Mouse (Mus musculus): ENCODE data around the gene Card14. TPM values are rescaled to one million over a fixed set of nuclear protein-coding genes. Genes with fewer than 3 reads are reported as not detected.

The Card14 gene
- polyA plus RNA-seq, 1 experiment from 2014 or later: 3.2 TPM

GRCm38 (mm10) chr11:119298917-119299316 lies 8.7 kb upstream of the Card14 start:
- H3K36me3 ChIP-seq (ENCODE audit: control insufficient read depth, insufficient read depth, low read length): peaks cover 23% of the 10 kb centered on the region
- no peaks in the 10 kb centered on the region for H3K27me3 ChIP-seq (ENCODE audit: control insufficient read depth, insufficient read depth, low read length)
- H3K9me3 ChIP-seq (replicated peaks; ENCODE audit: control insufficient read depth, low read length): no peaks in the 10 kb centered on the region
- no peak for ATAC-seq (ENCODE audit: insufficient read depth, low FRiP score)
- peak overlapping the region; percentile 94 for H3K9ac ChIP-seq (ENCODE audit: low read length)
- H3K27ac ChIP-seq (ENCODE audit: low read length): peak overlapping the region; percentile 78; the same call in 1 of the 2 replicates
- H3K4me2 ChIP-seq (ENCODE audit: low read depth, low read length): peak overlapping the region; percentile 92
- peaks cover 14% of the 10 kb centered on the region for H3K4me1 ChIP-seq (ENCODE audit: control insufficient read depth, insufficient read depth, low read length)
- peak overlapping the region; percentile 95 for H3K4me3 ChIP-seq (replicated peaks; ENCODE audit: low read length)
- 13% methylated on average over 7 of the region's 7 CpGs for WGBS

GRCm38 (mm10) chr11:119299391-119300245 lies 8.0 kb upstream of the Card14 start, which contains the start of gene Eif4a3:
Eif4a3 (minus strand) TSS chr11:119300089.
- H3K4me1 ChIP-seq (ENCODE audit: control insufficient read depth, insufficient read depth, low read length): peaks cover 14% of the 10 kb centered on the region
- peak within 1 kb of the TSS; percentile 87 for H3K27ac ChIP-seq (ENCODE audit: low read length)
- H3K9ac ChIP-seq (ENCODE audit: low read length): peak within 1 kb of the TSS; percentile 94
- under 1% methylated on average over 89 of the region's 89 CpGs for WGBS
- peaks cover 17% of the 10 kb centered on the region for H3K36me3 ChIP-seq (ENCODE audit: control insufficient read depth, insufficient read depth, low read length)
- peak within 1 kb of the TSS; percentile 92 for H3K4me2 ChIP-seq (ENCODE audit: low read depth, low read length)
- peak; percentile 97 for ATAC-seq (ENCODE audit: insufficient read depth, low FRiP score)
- H3K9me3 ChIP-seq (replicated peaks; ENCODE audit: control insufficient read depth, low read length): no peaks in the 10 kb centered on the region
- H3K4me3 ChIP-seq (replicated peaks; ENCODE audit: low read length): peak within 1 kb of the TSS; percentile 95
- H3K27me3 ChIP-seq (ENCODE audit: control insufficient read depth, insufficient read depth, low read length): no peaks in the 10 kb centered on the region

GRCm38 (mm10) chr11:119300246-119300935 lies 7.2 kb upstream of the Card14 start:
- Histone ChIP-seq H3K9me3 (replicated peaks; ENCODE audit: control insufficient read depth, low read length) (no peaks in the 10 kb centered on the region), H3K4me1 (ENCODE audit: control insufficient read depth, insufficient read depth, low read length) (peaks cover 14% of the 10 kb centered on the region), H3K9ac (ENCODE audit: low read length) (peak overlapping the region; percentile 94), H3K4me2 (ENCODE audit: low read depth, low read length) (peak overlapping the region; percentile 92), H3K27me3 (ENCODE audit: control insufficient read depth, insufficient read depth, low read length) (no peaks in the 10 kb centered on the region), H3K4me3 (replicated peaks; ENCODE audit: low read length) (peak overlapping the region; percentile 95), H3K36me3 (ENCODE audit: control insufficient read depth, insufficient read depth, low read length) (peaks cover 9% of the 10 kb centered on the region; the same call in 1 of the 2 replicates), H3K27ac (ENCODE audit: low read length) (peak overlapping the region; percentile 87)
- 1% methylated on average over 31 of the region's 31 CpGs for WGBS
- ATAC-seq (ENCODE audit: insufficient read depth, low FRiP score): peak; percentile 9; the same call in 1 of the 2 replicates

- Histone ChIP-seq H3K27ac (ENCODE audit: low read length) (no peak overlapping the region), H3K27me3 (ENCODE audit: control insufficient read depth, insufficient read depth, low read length) (no peaks in the 10 kb centered on the region), H3K9me3 (replicated peaks; ENCODE audit: control insufficient read depth, low read length) (no peaks in the 10 kb centered on the region), H3K4me2 (ENCODE audit: low read depth, low read length) (peak overlapping the region; percentile 92), H3K4me1 (ENCODE audit: control insufficient read depth, insufficient read depth, low read length) (peaks cover 14% of the 10 kb centered on the region), H3K4me3 (replicated peaks; ENCODE audit: low read length) (no peak overlapping the region), H3K36me3 (ENCODE audit: control insufficient read depth, insufficient read depth, low read length) (peaks cover 5% of the 10 kb centered on the region; the same call in 1 of the 2 replicates), H3K9ac (ENCODE audit: low read length) (0 out of 2 replicates have a peak overlapping the region, but pooled peaks have one; percentile 94)
- WGBS: 21% methylated on average over 2 of the region's 2 CpGs
- no peak for ATAC-seq (ENCODE audit: insufficient read depth, low FRiP score)
Observed at GRCm38 (mm10) chr11:119300986-119301385, 6.6 kb upstream of the Card14 start.

DNA sequence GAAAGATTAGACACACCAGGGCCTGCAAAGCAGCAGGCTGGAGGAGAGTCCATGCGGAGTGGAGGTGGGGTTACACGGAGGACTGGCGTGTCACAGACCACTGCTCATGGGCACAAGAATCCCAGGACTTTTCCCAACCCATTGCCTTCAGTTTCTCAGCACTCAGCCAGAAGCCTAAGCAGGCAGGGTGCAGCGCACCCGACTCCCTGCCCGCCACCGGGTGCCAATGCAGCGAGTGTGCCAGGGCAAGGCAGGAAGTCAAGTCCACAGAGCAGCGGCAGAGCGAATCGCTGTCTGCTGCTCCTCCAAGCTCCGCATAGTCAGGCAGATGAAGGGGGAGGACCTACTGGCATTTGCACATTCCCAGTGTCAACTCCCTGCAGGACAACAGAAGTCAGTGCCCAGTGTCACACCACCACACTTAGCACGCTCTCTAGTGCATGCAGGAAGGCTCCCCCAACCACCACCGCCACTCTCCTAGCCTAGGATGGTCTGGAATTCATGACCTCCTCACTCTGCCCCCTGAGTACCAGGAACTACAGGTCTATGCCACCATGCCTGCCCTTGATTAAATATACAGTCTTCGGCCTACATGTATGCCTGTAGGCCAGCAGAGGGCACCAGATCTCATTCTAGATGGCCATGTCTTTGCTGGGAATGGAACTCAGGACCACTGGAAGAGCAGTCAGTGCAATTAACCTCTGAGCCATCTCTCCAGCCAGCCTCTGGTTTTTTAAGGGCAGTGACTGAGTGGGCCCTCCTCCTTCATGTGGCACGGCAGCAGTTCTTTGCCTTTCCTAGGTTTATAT lies 2.5 kb upstream of the Card14 start:
- no peak overlapping the region for H3K9ac ChIP-seq (ENCODE audit: low read length)
- no peak for ATAC-seq (ENCODE audit: insufficient read depth, low FRiP score)
- H3K4me1 ChIP-seq (ENCODE audit: control insufficient read depth, insufficient read depth, low read length): peaks cover 4% of the 10 kb centered on the region
- no peaks in the 10 kb centered on the region for H3K27me3 ChIP-seq (ENCODE audit: control insufficient read depth, insufficient read depth, low read length)
- no peak overlapping the region for H3K4me2 ChIP-seq (ENCODE audit: low read depth, low read length)
- H3K36me3 ChIP-seq (ENCODE audit: control insufficient read depth, insufficient read depth, low read length): no peaks in the 10 kb centered on the region
- H3K4me3 ChIP-seq (replicated peaks; ENCODE audit: low read length): no peak overlapping the region
- 46% methylated on average over 16 of the region's 16 CpGs for WGBS
- H3K27ac ChIP-seq (ENCODE audit: low read length): no peak overlapping the region
- no peaks in the 10 kb centered on the region for H3K9me3 ChIP-seq (replicated peaks; ENCODE audit: control insufficient read depth, low read length)

DNA sequence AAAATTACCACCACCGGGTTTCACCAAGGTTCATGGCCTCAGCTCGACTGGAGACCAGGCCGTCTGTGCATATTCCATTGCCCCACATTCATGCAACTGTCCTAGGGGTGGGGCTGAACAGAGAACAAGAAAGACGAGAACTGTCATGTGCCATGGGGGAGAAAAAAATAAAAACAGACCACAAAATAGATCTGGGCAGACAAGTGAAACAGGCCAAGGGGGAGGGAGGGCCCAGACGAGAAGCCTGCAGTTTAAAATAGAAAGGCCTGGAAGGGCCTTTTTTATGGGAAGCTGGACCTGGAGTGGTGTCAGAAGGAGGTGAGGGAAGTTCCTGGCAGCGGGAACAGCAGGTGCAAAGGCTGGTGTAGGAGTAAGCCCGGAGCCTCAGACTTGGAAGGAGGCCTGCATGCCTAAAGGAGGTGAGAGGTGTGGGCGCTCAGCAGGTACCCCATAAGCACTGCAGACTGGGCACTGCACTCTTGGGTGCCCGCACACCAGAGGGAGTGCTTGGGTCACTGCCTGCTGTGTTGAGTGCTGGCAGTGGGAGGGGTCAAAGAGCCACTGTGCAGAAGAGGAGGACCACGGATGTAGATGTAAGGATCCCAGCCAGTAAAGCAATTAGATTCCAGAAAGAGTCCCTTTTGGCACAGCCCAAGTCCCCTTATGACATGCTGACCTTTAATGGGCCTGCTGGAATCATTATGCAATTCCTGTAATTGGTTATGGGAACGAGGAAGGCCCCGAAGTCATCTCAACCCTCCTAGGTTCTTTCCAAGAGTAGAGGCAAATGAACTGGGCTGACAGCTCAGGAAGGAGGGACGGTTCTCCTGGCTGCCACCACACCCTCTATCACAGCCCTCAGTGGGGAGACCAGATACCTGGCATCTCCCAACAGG lies 558 bp upstream of the Card14 start:
- no peak overlapping the region; the same call in 1 of the 2 replicates for H3K9ac ChIP-seq (ENCODE audit: low read length)
- H3K4me2 ChIP-seq (ENCODE audit: low read depth, low read length): no peak overlapping the region
- no peaks in the 10 kb centered on the region for H3K9me3 ChIP-seq (replicated peaks; ENCODE audit: control insufficient read depth, low read length)
- H3K27ac ChIP-seq (ENCODE audit: low read length): peak overlapping the region; percentile 48
- H3K27me3 ChIP-seq (ENCODE audit: control insufficient read depth, insufficient read depth, low read length): no peaks in the 10 kb centered on the region
- 49% methylated on average over 13 of the region's 13 CpGs for WGBS
- ATAC-seq (ENCODE audit: insufficient read depth, low FRiP score): no peak
- H3K36me3 ChIP-seq (ENCODE audit: control insufficient read depth, insufficient read depth, low read length): no peaks in the 10 kb centered on the region
- H3K4me3 ChIP-seq (replicated peaks; ENCODE audit: low read length): no peak overlapping the region
- no peaks in the 10 kb centered on the region for H3K4me1 ChIP-seq (ENCODE audit: control insufficient read depth, insufficient read depth, low read length)

GRCm38 (mm10) chr11:119307916-119308315 lies 348 bp downstream of the Card14 start:
- Histone ChIP-seq H3K27me3 (ENCODE audit: control insufficient read depth, insufficient read depth, low read length) (no peaks in the 10 kb centered on the region), H3K4me1 (ENCODE audit: control insufficient read depth, insufficient read depth, low read length) (no peaks in the 10 kb centered on the region), H3K27ac (ENCODE audit: low read length) (no peak overlapping the region), H3K9me3 (replicated peaks; ENCODE audit: control insufficient read depth, low read length) (no peaks in the 10 kb centered on the region), H3K4me2 (ENCODE audit: low read depth, low read length) (no peak overlapping the region), H3K9ac (ENCODE audit: low read length) (no peak overlapping the region; the same call in 1 of the 2 replicates), H3K4me3 (replicated peaks; ENCODE audit: low read length) (peak overlapping the region; percentile 10; the same call in 1 of the 2 replicates), H3K36me3 (ENCODE audit: control insufficient read depth, insufficient read depth, low read length) (no peaks in the 10 kb centered on the region)
- no peak for ATAC-seq (ENCODE audit: insufficient read depth, low FRiP score)
- 21% methylated on average over 11 of the region's 11 CpGs for WGBS

DNA sequence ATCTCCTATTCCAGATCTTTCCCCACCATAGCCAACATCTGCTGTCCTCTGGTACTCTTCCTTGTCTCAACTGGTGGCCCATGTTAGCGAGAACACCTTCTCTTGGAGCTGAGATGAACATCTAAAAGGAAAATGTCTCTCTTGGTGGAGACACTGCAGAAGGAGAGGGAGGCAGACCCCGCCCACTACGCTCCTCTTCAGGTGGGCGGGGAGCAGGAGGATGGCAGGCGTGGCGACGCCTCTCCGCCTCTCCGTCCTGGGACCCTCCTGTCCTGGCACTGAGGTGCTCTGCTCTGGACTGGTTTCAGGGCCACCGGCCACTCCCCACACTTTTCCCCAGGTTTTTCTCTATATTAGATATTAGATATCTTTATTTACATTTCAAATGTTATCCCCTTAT lies 3.1 kb downstream of the Card14 start:
- H3K4me2 ChIP-seq (ENCODE audit: low read depth, low read length): no peak overlapping the region
- H3K4me1 ChIP-seq (ENCODE audit: control insufficient read depth, insufficient read depth, low read length): no peaks in the 10 kb centered on the region
- ATAC-seq (ENCODE audit: insufficient read depth, low FRiP score): no peak
- no peaks in the 10 kb centered on the region for H3K27me3 ChIP-seq (ENCODE audit: control insufficient read depth, insufficient read depth, low read length)
- no peak overlapping the region for H3K27ac ChIP-seq (ENCODE audit: low read length)
- no peaks in the 10 kb centered on the region for H3K9me3 ChIP-seq (replicated peaks; ENCODE audit: control insufficient read depth, low read length)
- no peak overlapping the region for H3K4me3 ChIP-seq (replicated peaks; ENCODE audit: low read length)
- H3K9ac ChIP-seq (ENCODE audit: low read length): no peak overlapping the region
- H3K36me3 ChIP-seq (ENCODE audit: control insufficient read depth, insufficient read depth, low read length): no peaks in the 10 kb centered on the region
- 18% methylated on average over 10 of the region's 10 CpGs for WGBS
